Mouse (Mus musculus) forebrain, embryonic 16.5 days (tissue): ENCODE results near the gene Morn2. TPM values are rescaled to one million over a fixed set of nuclear protein-coding genes. Genes with fewer than 3 reads are reported as not detected.
A peak's percentile ranks its signal among the peaks of the same experiment; 100 is the strongest.

Experiments
- ATAC-seq: fragments of 200-750 bp; cut with Nextera tagmentation; 2 replicates; pipeline ENCODE4 v1.8.0; 2017; ENCODE audit warnings: mild to moderate bottlenecking, moderate library complexity
- H3K27ac ChIP-seq: fragments of 300-500 bp; sonication (generic); 2 replicates; pipeline ENCODE4 v1.5.1; 2014; ENCODE audit warnings: low read length, control low read depth
- H3K27me3 ChIP-seq: fragments of 300-500 bp; sonication (generic); replicated peaks from 2 replicates; pipeline ENCODE4 v1.6.1; 2014; ENCODE audit warnings: low read length; ENCODE audit not compliant: control insufficient read depth, insufficient read depth
- H3K36me3 ChIP-seq: fragments of 300-500 bp; sonication (generic); 2 replicates; pipeline ENCODE4 v1.6.1; 2014; ENCODE audit not compliant: control insufficient read depth, insufficient read depth
- H3K4me1 ChIP-seq: fragments of 300-500 bp; sonication (generic); replicated peaks from 2 replicates; pipeline ENCODE4 v1.6.1; 2014; ENCODE audit warnings: low read length; ENCODE audit not compliant: control insufficient read depth, insufficient read depth
- H3K4me2 ChIP-seq: fragments of 300-500 bp; sonication (generic); 2 replicates; pipeline ENCODE4 v1.6.1; 2014; ENCODE audit warnings: mild to moderate bottlenecking, low read length, control low read depth
- H3K4me3 ChIP-seq: fragments of 300-500 bp; sonication (generic); replicated peaks from 2 replicates; pipeline ENCODE4 v1.5.1; 2014; ENCODE audit warnings: mild to moderate bottlenecking, low read length, control low read depth
- H3K9ac ChIP-seq: fragments of 300-500 bp; sonication (generic); replicated peaks from 2 replicates; pipeline ENCODE4 v1.6.1; 2014; ENCODE audit warnings: low read depth, low read length, control low read depth
- H3K9me3 ChIP-seq: fragments of 300-500 bp; sonication (generic); 2 replicates; pipeline ENCODE4 v1.6.1; 2016; ENCODE audit warnings: low read length; ENCODE audit not compliant: control insufficient read depth
- WGBS: fragments of 180-500 bp; shearing (Covaris S2); extraction: QIAGEN DNeasy Blood & Tissue Kit; methylation state at CpG from one replicate; pipeline ENCODE4 v1.1.7; 2014; 5-methylcytosine and 5-hydroxymethylcytosine counted together
- polyA plus RNA-seq: library from polyadenylated mRNA; unstranded; fragments of >200 nt; fragmentation: Nextera tagmentation; extraction: Ambion mirVana; gene quantifications from 2 replicates; pipeline ENCODE4 v1.2.1, GENCODE M21; 2015

Morn2 gene
- polyA plus RNA-seq, 1 experiment from 2014 or later = 40.8 TPM

DNA sequence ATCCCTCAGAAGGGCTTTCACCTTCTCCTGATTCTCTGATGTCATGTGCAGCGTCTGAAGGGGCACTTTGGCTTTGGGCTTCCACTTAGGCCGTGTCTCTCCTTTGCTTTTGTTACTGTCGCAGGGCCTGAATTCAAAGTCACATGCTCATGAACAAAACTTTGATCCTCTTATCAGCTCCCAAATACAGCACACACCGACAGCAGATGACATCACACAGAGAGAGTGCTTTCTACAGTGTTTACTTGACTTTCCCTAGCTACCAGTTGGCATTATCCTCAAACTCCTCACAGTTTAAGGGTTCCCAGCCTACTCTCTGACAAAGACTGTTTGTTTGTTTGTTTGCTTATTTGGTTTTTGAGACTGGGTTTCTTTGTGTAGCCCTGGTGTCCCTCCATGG is 11.7 kb upstream of the Morn2 start:
- Histone ChIP-seq H3K27ac (no peak overlapping the region), H3K9me3 (no peaks in the 10 kb centered on the region), H3K4me3 (no peak overlapping the region), H3K4me1 (no peaks in the 10 kb centered on the region), H3K4me2 (no peak overlapping the region), H3K9ac (no peak overlapping the region), H3K36me3 (peaks cover 28% of the 10 kb centered on the region), H3K27me3 (no peaks in the 10 kb centered on the region)
- ATAC-seq = no peak
- 84% methylated on average over 4 of the region's 4 CpGs for WGBS

- no peak overlapping the region for H3K9ac ChIP-seq
- no peaks in the 10 kb centered on the region for H3K4me1 ChIP-seq
- ATAC-seq = no peak
- H3K4me3 ChIP-seq = no peak overlapping the region
- WGBS = 97% methylated on average over 8 of the region's 8 CpGs
- no peaks in the 10 kb centered on the region for H3K9me3 ChIP-seq
- peaks cover 22% of the 10 kb centered on the region for H3K36me3 ChIP-seq
- H3K4me2 ChIP-seq = no peak overlapping the region
- H3K27ac ChIP-seq = no peak overlapping the region
- H3K27me3 ChIP-seq = no peaks in the 10 kb centered on the region
Measured at GRCm38 (mm10) chr17:80279340-80280070, 10.5 kb upstream of the Morn2 start.

DNA sequence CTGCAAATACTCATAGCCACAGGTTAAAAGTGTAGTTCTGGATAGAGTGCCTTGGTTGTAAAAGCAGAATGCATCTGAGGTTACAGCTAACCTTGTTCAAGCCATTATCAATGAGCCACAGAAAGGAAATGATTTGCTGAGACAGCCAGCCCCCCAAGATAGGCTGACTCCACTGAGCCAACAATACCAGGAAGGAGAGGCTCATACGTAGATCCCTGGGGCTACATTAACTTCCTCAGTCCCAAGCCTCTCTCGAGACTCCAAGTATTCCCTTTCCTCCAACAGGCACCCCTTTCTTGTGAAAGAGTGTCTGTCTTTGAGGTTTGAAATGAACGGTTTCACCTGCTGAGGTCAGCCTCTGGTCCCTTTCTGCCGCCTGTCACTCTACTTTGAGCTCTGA is 5.6 kb upstream of the Morn2 start:
- Histone ChIP-seq H3K9ac (no peak overlapping the region), H3K4me2 (no peak overlapping the region), H3K4me3 (no peak overlapping the region), H3K4me1 (peaks cover 12% of the 10 kb centered on the region), H3K9me3 (no peaks in the 10 kb centered on the region), H3K36me3 (peaks cover 13% of the 10 kb centered on the region), H3K27me3 (no peaks in the 10 kb centered on the region), H3K27ac (no peak overlapping the region)
- WGBS = 89% methylated on average over 4 of the region's 4 CpGs
- ATAC-seq = no peak

DNA sequence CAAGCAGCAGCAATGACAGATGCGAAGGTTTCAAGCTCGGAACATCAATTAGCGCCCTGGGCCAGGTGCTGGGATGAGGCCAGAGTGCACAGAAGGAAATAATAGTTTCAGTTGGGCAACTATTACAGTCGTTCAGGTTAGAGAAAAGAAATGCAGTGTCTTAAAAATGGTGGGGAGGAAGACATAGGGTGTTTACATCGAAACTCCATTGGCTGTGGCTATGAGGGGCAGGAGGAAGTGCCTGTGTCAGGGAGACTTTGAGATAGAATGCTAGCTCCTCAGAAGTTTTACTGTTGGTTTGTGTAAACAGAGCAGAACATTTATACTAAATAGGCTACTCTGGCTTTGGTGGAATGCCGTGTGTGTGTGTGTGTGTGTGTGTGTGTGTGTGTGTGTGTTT is 2.0 kb upstream of the Morn2 start:
- no peaks in the 10 kb centered on the region for H3K36me3 ChIP-seq
- ATAC-seq = no peak
- H3K9me3 ChIP-seq = no peaks in the 10 kb centered on the region
- 88% methylated on average over 6 of the region's 6 CpGs for WGBS
- no peaks in the 10 kb centered on the region for H3K27me3 ChIP-seq
- H3K27ac ChIP-seq = no peak overlapping the region
- H3K9ac ChIP-seq = no peak overlapping the region
- H3K4me1 ChIP-seq = peaks cover 12% of the 10 kb centered on the region
- no peak overlapping the region for H3K4me3 ChIP-seq
- no peak overlapping the region; the same call in 1 of the 2 replicates for H3K4me2 ChIP-seq

GRCm38 (mm10) chr17:80289280-80290073 is 526 bp upstream of the Morn2 start:
- Histone ChIP-seq H3K27me3 (no peaks in the 10 kb centered on the region), H3K27ac (peak overlapping the region; percentile 94), H3K4me1 (peaks cover 12% of the 10 kb centered on the region), H3K4me2 (peak overlapping the region; percentile 58), H3K36me3 (no peaks in the 10 kb centered on the region), H3K4me3 (peak overlapping the region; percentile 93), H3K9ac (peak overlapping the region; percentile 90), H3K9me3 (no peaks in the 10 kb centered on the region)
- under 1% methylated on average over 30 of the region's 30 CpGs for WGBS
- no peak for ATAC-seq

DNA sequence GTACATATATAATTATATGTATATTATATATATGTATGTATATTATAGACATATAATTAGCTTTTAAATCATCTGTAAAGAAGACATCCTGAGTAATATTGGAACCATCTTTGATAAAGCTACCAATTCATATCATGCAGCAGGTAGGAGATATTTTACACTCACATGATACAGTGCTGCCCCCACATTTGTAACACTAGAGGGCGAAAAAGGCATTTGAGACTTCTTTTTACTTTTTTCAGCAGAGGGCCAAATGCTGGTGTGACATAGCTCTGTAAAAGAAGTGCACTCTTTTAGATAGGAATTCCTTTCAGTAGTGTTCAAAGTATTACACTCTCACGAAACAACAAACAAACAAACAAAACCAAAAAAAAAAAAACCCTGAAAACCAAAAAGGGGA is 1.1 kb downstream of the Morn2 start:
- no peaks in the 10 kb centered on the region for H3K36me3 ChIP-seq
- no peaks in the 10 kb centered on the region for H3K27me3 ChIP-seq
- ATAC-seq = peak; percentile 11; the same call in 1 of the 2 replicates
- no peak overlapping the region for H3K9ac ChIP-seq
- no peak overlapping the region for H3K27ac ChIP-seq
- no peak overlapping the region for H3K4me2 ChIP-seq
- H3K4me1 ChIP-seq = peaks cover 12% of the 10 kb centered on the region
- H3K9me3 ChIP-seq = no peaks in the 10 kb centered on the region
- H3K4me3 ChIP-seq = no peak overlapping the region
- 24% methylated on average over 2 of the region's 2 CpGs for WGBS

DNA sequence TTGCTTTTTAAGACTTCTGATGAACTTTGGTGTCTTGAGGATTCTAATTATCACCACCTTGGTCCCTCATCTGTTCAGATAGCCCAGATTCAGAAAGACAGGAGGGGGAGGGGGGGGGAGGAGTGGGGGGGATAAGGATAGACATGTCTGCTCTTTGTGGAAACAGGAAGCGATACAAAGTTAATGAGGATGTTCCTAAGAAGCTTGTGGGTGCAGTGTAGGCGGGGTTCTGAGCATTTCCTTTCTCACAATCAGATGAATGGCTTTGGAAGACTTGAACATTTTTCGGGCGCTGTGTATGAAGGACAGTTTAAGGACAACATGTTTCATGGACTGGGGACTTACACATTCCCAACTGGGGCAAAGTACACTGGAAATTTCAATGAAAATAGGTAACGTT is 5.3 kb downstream of the Morn2 start:
- Histone ChIP-seq H3K27me3 (no peaks in the 10 kb centered on the region), H3K9me3 (no peaks in the 10 kb centered on the region), H3K36me3 (no peaks in the 10 kb centered on the region), H3K9ac (no peak overlapping the region), H3K4me3 (no peak overlapping the region), H3K4me1 (no peaks in the 10 kb centered on the region), H3K27ac (no peak overlapping the region), H3K4me2 (no peak overlapping the region)
- ATAC-seq = no peak
- 88% methylated on average over 5 of the region's 5 CpGs for WGBS

DNA sequence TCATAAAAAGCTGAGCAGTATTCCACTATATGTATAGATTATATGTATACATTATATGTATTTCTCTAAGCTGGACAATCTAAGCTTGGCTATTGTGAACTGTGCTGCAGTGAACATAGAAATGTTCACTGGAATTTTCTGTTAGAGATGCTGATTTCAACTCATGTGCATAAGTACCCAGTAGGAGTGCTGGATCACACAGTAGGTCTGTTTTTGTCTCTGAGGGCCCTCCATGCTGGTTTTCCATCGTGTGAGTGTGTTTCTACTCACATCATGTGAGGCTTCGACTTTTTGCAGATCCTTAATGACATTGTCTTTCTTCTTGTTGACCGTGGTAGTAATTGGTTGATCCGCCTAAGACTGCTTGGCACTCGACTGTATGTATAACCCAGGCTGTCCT is 8.8 kb downstream of the Morn2 start:
- ATAC-seq = no peak
- Histone ChIP-seq H3K27ac (no peak overlapping the region), H3K9ac (no peak overlapping the region), H3K4me2 (no peak overlapping the region), H3K4me3 (no peak overlapping the region), H3K36me3 (no peaks in the 10 kb centered on the region), H3K27me3 (no peaks in the 10 kb centered on the region), H3K4me1 (no peaks in the 10 kb centered on the region), H3K9me3 (no peaks in the 10 kb centered on the region)
- 90% methylated on average over 5 of the region's 5 CpGs for WGBS

GRCm38 (mm10) chr17:80307251-80307650 is 17.2 kb downstream of the Morn2 start, which contains the start of gene Arhgef33:
Gene Arhgef33 (plus strand): TSS chr17:80307407.
- no peak for ATAC-seq
- H3K4me2 ChIP-seq = no peak within 1 kb of the TSS
- no peak within 1 kb of the TSS for H3K4me3 ChIP-seq
- no peaks in the 10 kb centered on the region for H3K36me3 ChIP-seq
- H3K9me3 ChIP-seq = no peaks in the 10 kb centered on the region
- no peaks in the 10 kb centered on the region for H3K27me3 ChIP-seq
- no peak within 1 kb of the TSS for H3K9ac ChIP-seq
- WGBS = 82% methylated on average over 1 of the region's 1 CpGs
- peaks cover 8% of the 10 kb centered on the region for H3K4me1 ChIP-seq
- H3K27ac ChIP-seq = no peak within 1 kb of the TSS
